Mouse (Mus musculus): ENCODE measurements at regions not wholly inside any gene's neighbourhood (a gene's known extent, or its start where the extent isn't known, plus 50 kb on each side); places are given as distances from the start of the nearest gene placed in this dataset.

- peak; percentile 1 for DNase-seq (ENCODE audit: low spot score)
Observed at GRCm38 (mm10) chr2:11853210-11853973, 75.7 kb downstream of the Ankrd16 start.

DNA sequence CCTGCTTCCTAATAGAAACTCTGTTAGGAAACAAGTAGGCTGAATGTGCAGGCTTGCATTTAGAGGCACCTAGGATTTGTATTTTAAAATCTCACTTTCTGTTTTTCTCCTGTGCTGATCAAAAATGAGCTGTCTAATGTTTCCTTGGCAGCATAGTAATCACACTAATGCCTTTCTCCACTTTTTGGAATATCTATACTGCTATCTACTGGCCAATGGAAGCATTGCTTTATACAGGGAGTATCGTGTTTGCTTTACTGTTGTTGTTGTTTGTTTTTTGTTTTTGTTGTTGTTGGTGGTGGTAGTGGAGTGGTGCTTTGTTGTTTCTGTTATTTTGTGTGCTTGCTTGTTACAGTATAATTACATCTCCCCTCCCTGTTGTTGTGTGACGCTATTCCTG lies 92.3 kb downstream of the Ankrd16 start:
- DNase-seq (ENCODE audit: low spot score): no peak

DNA sequence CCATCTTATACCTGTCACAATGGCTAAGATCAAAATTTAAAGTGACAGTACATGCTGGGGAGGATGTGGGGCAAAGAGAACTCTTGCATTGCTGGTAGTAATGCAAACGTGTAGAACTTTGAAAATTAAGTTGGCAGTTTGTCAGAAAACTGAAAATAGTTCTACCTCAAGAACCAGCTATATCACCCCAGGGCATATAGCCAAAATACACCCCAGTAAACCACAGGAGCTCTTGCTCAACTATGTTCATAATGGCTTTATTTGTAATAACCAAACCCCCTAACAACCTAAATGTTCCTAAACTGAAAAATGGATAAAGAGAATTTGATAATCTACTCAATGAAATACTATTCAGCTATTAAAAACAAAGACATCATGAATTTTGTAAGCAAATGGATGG lies 102.3 kb downstream of the Ankrd16 start:
- DNase-seq (ENCODE audit: low spot score): no peak

- no peak for DNase-seq (ENCODE audit: low spot score)
Observed at GRCm38 (mm10) chr2:11894792-11895568, 117.3 kb downstream of the Ankrd16 start.

DNA sequence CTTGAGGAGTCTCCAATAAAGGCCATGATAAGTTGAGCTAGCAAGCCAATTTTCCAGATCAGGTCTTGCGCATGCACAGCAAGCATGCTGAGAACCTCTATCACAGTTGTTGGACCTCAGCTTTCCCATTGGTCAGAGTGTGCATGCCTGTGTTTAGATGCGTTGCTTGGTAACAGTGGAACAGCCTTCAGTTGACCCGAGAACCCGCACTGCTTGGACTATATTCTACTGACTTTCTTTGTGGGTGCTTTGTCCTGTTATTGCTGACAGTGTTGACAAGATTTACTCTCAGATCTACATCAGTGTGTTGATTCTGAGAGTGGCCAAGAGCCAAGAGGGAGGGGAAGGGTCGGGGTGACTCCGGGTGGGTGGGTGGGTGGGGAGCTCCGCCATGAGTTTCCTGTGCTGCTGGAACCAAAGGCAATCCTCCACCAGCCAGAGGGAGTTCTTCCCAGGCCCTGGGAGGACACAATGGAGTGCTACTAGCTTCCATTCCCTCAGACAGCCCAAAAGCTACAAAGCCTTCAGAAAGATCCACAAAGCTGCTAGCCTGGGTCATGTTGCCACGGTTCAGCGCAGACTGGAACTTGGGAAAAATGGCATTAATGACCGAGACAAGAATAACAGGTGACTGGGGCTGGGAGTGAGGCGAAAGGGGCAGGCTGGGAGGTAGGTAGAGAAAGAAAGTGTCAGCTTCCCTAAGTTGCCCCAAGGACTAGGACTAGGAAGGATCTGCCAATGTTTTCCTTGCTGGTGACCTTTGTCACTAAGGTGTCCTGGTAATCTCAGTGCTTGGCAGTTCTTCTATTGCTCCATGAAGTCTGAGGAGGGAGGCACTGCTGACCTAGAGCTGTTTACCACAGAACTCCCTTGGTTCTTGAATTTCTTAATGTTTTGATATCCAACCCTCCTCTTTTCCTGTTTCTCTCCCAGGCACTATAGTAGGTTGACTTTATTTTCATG lies 122.3 kb downstream of the Ankrd16 start:
- DNase-seq (ENCODE audit: low spot score): no peak

DNA sequence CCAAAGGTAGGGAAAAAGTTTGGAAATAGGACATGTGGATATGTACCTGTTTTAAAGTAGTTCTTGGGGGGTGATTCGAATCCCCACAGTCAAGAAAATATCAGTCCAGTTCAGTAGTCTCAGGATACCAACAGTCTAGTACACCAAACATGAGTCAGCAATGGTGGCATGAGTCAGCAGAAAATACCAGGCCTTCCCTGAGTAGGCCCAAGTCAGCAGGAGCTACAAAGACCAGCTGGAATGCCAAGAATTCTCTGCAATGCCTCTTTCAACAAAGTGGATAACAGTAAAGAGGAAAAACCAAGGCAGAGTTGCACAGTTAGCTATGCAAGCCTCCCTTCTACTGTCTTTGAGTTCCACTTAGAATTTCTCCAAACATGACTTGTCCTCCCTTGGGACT lies 137.1 kb downstream of the Ankrd16 start:
- DNase-seq (ENCODE audit: low spot score): no peak

DNA sequence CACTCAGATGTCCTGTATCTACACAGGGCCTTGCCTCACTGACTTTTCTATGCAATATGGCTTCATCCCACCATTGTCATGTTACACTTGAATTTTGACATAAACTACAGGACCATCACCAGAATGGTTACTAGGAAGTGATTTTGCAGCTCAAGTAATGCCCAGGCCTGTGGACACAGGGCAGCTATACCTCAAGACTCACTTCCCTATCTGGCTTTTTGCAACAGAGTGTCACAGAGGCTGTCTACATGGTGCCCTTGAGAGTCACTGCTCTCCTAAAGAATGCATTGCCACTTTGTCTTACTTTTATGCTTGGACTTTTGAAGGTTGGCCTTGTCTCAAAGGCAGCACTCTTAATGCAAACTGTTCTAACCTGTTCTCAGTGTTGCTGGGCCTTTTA lies 139.7 kb downstream of the Ankrd16 start:
- no peak for DNase-seq (ENCODE audit: low spot score)

- no peak for DNase-seq (ENCODE audit: low spot score)
Observed at GRCm38 (mm10) chr2:11918070-11918469, 140.4 kb downstream of the Ankrd16 start.

DNA sequence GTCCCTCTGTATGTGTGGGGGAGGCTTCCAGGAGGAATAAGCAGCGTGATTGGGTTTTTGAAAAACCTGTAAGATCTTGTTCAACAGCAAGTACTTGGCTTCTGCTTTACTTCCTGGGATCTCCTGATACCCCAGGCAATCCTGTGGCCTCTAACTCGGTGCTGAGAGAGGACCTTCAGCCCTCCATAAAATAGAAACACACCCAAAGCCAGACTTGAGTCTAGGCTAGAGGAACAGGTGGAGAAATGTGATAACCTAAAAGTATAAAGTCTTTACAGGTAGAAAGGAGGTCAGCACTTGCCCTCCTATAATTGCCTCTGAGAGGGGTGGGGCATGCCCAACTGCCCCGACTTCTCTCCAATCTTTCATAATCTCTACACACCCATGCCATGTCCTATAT lies 183.1 kb downstream of the Ankrd16 start:
- no peak for DNase-seq (ENCODE audit: low spot score)

DNA sequence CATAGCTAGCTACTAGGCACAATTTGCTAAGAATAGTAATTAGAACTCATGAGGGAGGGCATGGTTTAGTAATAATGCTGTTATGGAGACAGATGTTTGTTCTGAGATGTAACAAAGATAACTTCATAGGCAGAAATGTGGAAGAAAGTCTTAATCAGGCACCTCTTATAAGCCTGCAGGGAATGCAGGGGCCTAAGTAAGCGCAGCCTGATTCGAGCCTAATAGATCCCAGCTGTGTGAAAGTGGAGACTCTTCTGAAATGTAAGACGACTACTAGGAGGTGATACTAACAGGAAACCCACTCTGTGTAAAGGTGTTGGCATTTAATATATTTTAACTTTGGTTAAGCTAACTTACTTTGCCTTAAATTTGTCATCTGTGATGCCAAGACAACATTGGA lies 187.7 kb downstream of the Ankrd16 start:
- no peak for DNase-seq (ENCODE audit: low spot score)

DNA sequence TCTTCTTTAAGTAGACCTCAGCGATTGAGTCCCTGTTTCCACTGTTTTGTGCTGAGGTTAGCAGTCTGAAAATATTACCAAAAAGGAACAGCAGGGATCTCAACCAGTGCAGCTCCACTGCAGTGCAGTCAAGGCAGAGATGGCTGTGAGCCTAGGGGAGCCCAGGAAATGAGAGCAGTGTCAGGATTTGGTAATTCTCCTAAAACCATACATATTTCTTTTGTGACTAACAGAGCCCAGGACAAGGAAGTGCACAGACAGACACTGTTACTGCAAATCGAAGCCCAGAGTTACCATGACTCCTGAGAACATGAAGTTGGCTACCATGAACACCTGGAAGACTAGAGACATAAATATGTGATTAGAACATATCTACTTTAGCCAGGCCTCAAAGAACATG lies 189.3 kb downstream of the Ankrd16 start:
- DNase-seq (ENCODE audit: low spot score): no peak

DNA sequence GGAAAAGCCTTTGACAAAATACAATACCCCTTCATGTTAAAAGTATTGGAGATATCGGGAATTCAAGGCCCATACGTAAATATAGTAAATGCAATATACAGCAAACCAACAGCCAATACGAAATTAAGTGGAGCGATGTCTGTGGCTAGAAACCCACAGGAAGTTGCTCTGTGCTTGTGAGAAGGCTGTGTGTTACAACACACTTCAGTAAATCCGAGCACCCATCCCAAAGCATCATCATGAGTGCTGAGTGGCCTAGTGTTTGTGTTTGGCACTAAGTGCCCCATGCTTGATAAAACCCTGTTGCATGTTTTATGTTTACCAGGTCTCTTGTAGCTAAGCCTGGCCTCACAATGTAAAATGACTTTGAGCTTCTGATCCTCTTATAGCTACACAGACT lies 194.3 kb downstream of the Ankrd16 start:
- no peak for DNase-seq (ENCODE audit: low spot score)

DNA sequence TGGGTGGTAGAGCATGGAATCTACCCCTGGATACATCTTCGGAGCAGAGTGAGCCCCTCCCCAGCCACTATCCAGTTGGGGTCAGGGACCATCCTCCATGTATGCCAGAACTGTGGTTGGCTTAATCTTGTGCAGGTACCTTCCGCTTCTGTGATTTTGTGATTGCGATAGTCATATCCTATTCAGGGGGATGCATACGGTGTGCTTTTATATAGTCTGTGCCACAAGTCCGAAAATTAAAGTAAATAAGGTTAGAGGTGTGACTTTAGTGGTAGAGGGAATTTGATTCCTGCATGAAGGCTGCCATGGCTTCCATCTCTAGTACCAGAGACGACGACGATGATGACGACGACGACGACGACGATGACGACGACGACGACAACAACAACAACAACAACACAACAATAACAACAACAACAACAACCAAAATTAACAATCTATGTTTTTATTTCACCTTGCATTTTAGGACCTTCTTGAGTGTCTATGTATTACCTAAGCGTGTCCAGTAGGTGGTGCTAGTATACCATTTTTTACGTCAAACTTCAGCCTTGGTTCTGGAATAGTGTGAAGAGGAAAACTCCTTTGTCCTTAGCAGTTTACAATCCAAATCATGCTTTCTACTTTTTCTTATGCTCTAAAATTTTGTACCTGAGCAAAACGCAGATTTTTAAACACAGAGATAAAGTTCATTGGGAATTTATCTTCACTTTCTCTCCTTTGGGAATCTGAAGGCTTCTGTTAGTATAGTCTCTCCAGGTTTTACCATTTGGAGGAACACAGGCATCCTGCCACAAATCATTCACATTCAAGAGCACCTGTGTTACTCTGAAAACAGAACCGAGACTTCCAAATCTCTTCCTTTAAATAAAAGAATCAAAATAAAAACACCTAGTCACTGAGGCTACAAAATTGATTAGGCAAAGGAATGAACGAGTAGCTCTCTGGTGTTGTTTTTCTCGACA lies 224.5 kb downstream of the Ankrd16 start:
- no peak for DNase-seq (ENCODE audit: low spot score)

DNA sequence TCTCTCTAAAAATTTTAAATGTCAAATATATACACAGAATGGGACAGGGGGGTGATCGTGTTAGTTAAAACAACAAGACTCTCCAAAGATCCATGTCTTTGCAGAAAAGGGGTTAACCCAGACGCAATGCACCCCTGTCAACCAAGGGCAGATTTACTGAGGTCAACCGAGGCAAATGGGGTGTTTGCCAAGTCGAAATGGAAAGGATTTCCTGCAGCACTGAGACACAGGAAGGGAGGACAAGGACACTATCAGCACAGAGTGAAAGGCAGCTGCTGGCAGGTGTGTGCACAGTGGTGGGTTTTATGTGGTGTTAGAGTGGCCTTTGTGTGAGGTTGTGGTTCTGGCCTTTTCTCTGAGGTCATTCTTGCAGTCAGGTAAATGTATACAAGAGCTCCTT lies 226.7 kb downstream of the Ankrd16 start:
- DNase-seq (ENCODE audit: low spot score): no peak

DNA sequence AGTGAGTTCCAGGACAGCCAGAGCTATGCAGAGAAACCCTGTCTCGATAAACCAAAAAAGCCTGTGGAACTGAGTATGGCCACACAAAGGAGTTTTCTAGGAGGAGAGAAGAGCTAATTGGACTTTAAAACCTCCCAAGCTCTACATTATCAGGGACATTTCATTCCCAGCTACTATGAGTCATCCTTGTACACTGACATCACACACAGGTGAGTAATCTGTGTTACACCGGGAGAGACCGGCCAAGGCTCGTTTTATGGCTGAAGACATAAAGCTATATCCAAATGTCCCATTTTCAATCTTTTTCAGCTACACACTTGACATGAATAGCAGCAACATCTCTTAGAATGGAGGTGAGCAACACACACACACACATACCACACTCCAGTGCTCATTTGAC lies 229.5 kb downstream of the Ankrd16 start:
- DNase-seq (ENCODE audit: low spot score): no peak

DNA sequence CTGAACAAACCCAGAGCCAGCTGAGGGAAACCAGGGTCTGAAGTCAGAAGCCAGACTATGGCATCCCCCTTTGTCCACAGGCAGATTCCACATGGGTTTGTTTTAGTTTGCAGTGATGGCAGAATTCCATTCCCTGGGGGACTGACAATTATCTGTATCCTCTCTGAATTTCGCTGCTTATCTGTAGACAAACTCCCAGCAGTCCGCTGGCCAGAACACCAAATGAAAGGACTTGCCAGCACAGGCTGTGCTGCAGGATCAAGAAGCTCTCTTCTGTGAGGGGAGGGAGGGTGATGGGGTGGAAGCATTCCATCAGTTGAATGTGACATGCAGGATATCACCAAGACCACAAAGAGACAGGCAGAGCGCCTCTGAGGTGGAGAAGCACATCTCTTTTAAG lies 233.8 kb downstream of the Ankrd16 start:
- DNase-seq (ENCODE audit: low spot score): no peak

GRCm38 (mm10) chr2:12019607-12020006 lies 241.9 kb downstream of the Ankrd16 start:
- no peak for DNase-seq (ENCODE audit: low spot score)

DNA sequence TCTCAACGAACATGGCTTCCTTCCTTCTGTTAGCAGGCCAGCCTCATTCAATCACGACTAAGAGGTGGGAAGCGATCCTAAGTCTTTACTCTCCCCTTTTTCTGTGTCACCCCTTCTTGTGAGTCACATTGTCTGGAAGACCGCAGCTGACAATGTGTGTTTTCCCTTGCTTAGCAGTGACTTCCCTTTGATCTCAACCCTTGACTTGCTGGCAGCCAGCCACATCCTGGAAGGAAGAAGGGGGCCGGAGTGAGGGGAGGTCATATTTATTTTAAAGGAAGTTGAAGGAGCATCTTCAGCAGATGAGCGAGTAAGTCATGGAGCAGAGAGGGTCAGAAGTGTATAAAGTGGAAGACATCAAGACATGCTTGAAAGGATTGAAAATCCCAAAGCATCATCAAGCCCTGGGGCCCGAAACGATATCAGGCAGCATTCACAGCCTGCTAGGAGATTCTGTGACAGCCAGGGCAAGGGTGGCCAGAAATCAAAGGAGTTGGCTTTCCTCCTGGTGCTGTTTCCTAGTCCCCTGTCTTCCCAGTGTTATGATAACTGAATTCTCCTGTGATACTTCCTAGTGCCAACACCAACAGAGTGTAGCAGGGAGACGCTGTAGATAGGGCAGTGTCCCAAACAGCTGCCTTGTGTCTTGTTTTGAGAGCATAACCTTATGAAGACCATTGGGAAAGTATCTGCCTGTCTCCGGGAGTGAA lies 245.9 kb downstream of the Ankrd16 start:
- no peak for DNase-seq (ENCODE audit: low spot score)

DNA sequence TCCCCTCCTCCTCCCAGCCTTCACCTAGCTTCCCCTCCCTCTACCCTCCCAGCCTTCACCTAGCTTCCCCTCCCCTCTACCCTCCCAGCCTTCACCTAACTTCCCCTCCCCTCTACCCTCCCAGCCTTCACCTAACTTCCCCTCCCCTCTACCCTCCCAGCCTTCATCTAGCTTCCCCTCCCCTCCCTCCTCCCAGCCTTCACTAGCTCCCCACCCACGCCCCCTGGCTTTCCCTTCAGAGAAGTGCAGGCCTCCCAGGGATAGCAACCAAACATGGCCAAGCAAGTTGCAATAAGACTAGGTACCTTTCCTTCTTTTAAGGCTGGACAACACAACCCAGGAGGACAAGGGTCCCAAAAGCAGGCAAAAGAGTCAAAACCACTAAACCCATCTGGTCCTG lies 248.5 kb downstream of the Ankrd16 start:
- no peak for DNase-seq (ENCODE audit: low spot score)

GRCm38 (mm10) chr2:12033518-12034322 lies 256.0 kb downstream of the Ankrd16 start:
- DNase-seq (ENCODE audit: low spot score): no peak
